Mouse (Mus musculus): ENCODE results near the gene Ube2a.

The Ube2a gene

DNA sequence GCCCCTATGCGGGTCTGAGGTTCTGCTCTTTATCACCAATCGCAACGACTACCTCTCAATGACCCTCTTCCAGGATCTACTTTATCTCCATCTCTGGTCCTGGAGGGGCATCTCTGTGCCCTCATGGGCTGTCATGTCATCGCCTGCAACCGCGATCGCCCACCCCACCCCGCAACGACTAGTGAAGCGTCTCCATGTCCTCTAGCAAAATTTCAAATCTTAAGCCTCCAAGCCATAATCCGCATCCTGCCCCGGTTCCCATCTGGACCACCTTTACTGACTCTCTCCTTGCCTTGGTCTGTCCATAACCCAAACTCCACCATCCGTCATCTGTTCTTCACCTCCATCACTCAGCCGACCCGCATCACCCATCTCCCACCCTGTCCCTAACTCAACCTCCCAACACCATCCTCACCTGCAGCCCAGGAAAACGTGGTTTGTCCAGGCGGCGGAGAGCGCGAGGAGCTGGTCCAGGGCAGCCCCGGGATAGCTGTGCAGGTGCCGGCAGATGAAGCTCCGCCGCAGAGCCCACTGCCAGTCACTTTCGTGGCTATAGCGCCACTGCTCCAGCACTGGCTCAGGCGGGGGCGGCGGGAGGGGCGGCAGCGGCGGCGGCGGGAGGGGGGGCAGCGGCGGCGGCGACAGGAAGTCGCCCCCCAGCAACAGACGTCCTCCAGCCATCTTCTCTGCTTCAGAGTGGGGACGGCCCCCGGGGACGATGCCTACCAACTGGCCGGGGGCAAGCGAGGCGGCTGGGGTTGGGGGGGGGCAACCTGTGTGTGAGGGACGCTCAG lies 28.8 kb downstream of the Ube2a start, which contains the start of gene Nkrf:
Gene Nkrf (minus strand): TSS at position 579 of the 794 bp plus-strand sequence.
- DNase-seq (ENCODE audit: low spot score): no peak

- DNase-seq (ENCODE audit: low spot score): peak; percentile 65
Measured at GRCm38 (mm10) chrX:36903115-36903768, 29.5 kb downstream of the Ube2a start.

GRCm38 (mm10) chrX:36906539-36906938 lies 32.8 kb downstream of the Ube2a start:
- no peak for DNase-seq (ENCODE audit: low spot score)

DNA sequence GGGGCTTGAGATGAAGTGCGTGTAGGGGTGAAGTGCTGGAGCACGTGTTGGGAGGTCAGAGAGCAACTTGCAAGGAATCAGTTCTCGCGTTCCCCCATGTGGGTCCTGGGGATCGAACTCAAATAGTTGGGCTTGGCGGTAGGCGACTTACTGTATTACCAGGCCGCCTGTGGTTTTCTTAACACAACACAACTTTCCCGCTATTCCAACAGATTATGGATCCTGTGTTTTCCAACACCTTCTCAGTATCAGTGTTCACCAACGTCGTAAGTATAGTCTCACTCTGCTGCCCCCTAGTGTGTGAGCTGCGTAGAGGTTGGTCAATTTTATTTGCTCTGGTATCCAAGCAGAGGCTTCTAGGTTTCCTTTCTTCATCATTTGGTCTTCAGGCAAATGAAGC lies 37.6 kb downstream of the Ube2a start:
- no peak for DNase-seq (ENCODE audit: low spot score)

DNA sequence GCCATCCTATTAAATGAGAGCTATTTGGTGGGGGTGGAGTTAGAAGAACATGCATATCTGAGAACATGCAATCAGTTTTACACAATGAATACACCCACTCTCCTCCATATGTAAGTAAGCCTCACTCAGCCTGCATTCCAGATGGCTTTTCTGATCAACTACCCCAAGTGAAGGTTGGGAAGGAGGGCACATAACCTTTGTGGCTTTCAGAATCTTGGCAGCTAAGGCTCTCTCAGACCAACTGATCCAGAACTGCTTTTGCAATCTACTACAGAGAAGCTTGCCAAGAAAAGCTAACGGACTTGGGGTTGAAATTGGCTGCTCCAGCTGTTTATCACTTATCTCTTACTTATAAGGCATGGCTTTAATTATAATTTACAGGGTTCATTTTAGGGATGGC lies 44.0 kb downstream of the Ube2a start:
- DNase-seq (ENCODE audit: low spot score): no peak

DNA sequence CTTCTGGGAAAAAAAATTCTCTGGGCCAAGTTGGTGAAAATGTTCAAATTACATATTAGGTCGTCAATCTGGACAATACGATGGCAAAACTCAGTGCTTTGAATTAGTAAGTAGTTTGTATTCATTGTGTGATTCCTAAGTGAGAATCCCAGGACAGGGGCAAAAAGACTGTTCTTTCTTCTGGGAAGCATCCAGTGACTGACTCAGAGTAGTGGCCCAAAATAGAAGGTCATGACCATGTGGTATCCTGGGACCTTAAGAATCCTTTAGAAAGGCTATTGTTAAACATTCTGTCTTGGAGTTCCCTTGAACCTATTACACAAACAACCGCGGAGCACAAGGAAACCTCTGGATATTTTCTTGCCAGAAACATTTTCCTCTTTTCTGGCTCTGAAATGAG lies 47.6 kb downstream of the Ube2a start:
- DNase-seq (ENCODE audit: low spot score): no peak

GRCm38 (mm10) chrX:36928791-36929190 lies 55.1 kb downstream of the Ube2a start:
- DNase-seq (ENCODE audit: low spot score): no peak

DNA sequence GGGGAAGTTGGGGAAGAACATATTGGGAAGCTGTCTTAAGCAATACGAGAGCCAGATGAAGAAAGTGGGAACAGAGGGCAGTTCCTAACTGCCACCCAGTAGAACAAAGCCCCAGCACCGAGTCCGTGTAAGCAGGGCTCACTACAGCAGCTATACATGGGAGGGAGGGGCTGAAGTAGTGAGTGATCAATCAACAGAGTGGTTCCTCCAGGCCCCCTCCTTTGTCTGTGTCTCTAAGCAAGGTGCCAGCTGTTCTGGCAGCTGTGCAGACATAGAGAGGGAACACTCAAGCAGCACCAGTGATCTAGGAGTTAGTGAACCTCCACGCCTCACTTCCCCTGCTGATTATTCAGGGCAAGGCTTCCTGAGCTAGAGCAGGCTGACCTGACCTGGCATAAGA lies 56.0 kb downstream of the Ube2a start:
- no peak for DNase-seq (ENCODE audit: low spot score)

GRCm38 (mm10) chrX:36930574-36930973 lies 56.9 kb downstream of the Ube2a start:
- no peak for DNase-seq (ENCODE audit: low spot score)

Measured in urinary bladder, postnatal 10 days (tissue).